Mouse (Mus musculus) CH12.LX (cell line): ENCODE measurements around the gene Wars2. TPM values are rescaled to one million over a fixed set of nuclear protein-coding genes. Genes with fewer than 3 reads are reported as not detected.

ENCODE experiments used
- DNase-seq: peaks from one replicate; pipeline ENCODE4 v3.0.0-alpha.2; 2013; ENCODE audit errors: extremely low read depth
- H3K27ac ChIP-seq: 2 replicates; pipeline ENCODE4 v1.5.1; 2012; ENCODE audit warnings: low read depth, mild to moderate bottlenecking, control low read depth, moderate library complexity; ENCODE audit not compliant: insufficient read depth
- H3K27me3 ChIP-seq: replicated peaks from 2 replicates; pipeline ENCODE3; 2012; ENCODE audit warnings: inconsistent platforms
- H3K36me3 ChIP-seq, 2 experiments: replicated peaks in 1 of 2; 2 replicates each; pipeline versions ENCODE3 to v1.6.1; 2012; ENCODE audit warnings: inconsistent platforms in 1 of 2, low read length in 1 of 2, mild to moderate bottlenecking in 1 of 2, mixed read lengths in 1 of 2, moderate library complexity in 1 of 2; ENCODE audit not compliant: control insufficient read depth in 1 of 2, insufficient read depth in 1 of 2
- H3K4me1 ChIP-seq, 2 experiments: 2 replicates each; pipeline ENCODE4 v1.6.1; 2012; ENCODE audit warnings: inconsistent platforms in 1 of 2, moderate library complexity in 1 of 2; ENCODE audit not compliant: insufficient read depth in 2 of 2, control insufficient read depth in 1 of 2
- H3K4me2 ChIP-seq: 2 replicates; pipeline ENCODE4 v1.6.1; 2012; ENCODE audit warnings: low read depth, mild to moderate bottlenecking, control low read depth; ENCODE audit not compliant: poor library complexity, insufficient read depth, severe bottlenecking
- H3K4me3 ChIP-seq, 3 experiments: fragments of 150-350 bp in 1 of 3; sonication (generic) in 1 of 3; replicated peaks in 1 of 3; 2 replicates each; pipeline versions ENCODE3 to v1.5.1; 2011 to 2012; ENCODE audit warnings: low read depth in 2 of 3, low read length in 2 of 3, mild to moderate bottlenecking in 2 of 3, moderate library complexity in 2 of 3, control low read depth in 1 of 3, improper control_type of control experiment in 1 of 3, inconsistent platforms in 1 of 3, mixed read lengths in 1 of 3; ENCODE audit not compliant: poor library complexity in 1 of 3
- H3K79me2 ChIP-seq: replicated peaks from 2 replicates; pipeline ENCODE4 v1.6.1; 2012; ENCODE audit warnings: mild to moderate bottlenecking, moderate library complexity; ENCODE audit not compliant: control insufficient read depth, poor library complexity, insufficient read depth, severe bottlenecking; ENCODE audit errors: extremely low read depth
- H3K9ac ChIP-seq: 2 replicates; pipeline ENCODE4 v1.6.1; 2012; ENCODE audit warnings: low read depth, mild to moderate bottlenecking, control low read depth, moderate library complexity; ENCODE audit not compliant: insufficient read depth
- H3K9me3 ChIP-seq: replicated peaks from 2 replicates; pipeline ENCODE3; 2012; ENCODE audit warnings: low read length, inconsistent platforms, mixed read lengths
- BHLHE40 ChIP-seq: IDR thresholded peaks from 2 replicates; pipeline ENCODE4 v1.6.1; 2011; ENCODE audit warnings: mild to moderate bottlenecking, low read depth, low read length, improper control_type of control experiment
- ELF1 ChIP-seq: IDR thresholded peaks from 2 replicates; pipeline ENCODE4 v1.6.1; 2014; ENCODE audit warnings: low read depth, mild to moderate bottlenecking, inconsistent platforms, low read length, improper control_type of control experiment
- EP300 ChIP-seq: IDR thresholded peaks from 2 replicates; pipeline ENCODE4 v1.6.1; 2011; ENCODE audit warnings: low read length, improper control_type of control experiment
- KAT2A ChIP-seq: IDR thresholded peaks from 2 replicates; pipeline ENCODE4 v1.6.1; 2012; ENCODE audit warnings: low read length, improper control_type of control experiment, inconsistent platforms; ENCODE audit not compliant: insufficient replicate concordance
- POLR2AphosphoS2 ChIP-seq: IDR thresholded peaks from 2 replicates; pipeline ENCODE4 v1.6.1; 2011; ENCODE audit warnings: low read depth, low read length, improper control_type of control experiment
- RAD21 ChIP-seq: IDR thresholded peaks from 2 replicates; pipeline ENCODE4 v1.6.1; 2011; ENCODE audit warnings: low read depth, mild to moderate bottlenecking, low read length, improper control_type of control experiment, moderate library complexity
- SMC3 ChIP-seq: IDR thresholded peaks from 2 replicates; pipeline ENCODE4 v1.6.1; 2011; ENCODE audit warnings: low read depth, low read length, improper control_type of control experiment
- TBP ChIP-seq: conservative IDR thresholded peaks from 2 replicates; pipeline ENCODE4 v1.6.1; 2011; ENCODE audit warnings: low read depth, low read length, improper control_type of control experiment
- TCF12 ChIP-seq: IDR thresholded peaks from 2 replicates; pipeline ENCODE4 v1.6.1; 2014; ENCODE audit warnings: low read depth, mild to moderate bottlenecking, inconsistent platforms, low read length, improper control_type of control experiment
- USF2 ChIP-seq: conservative IDR thresholded peaks from 2 replicates; pipeline ENCODE4 v1.6.1; 2011; ENCODE audit warnings: low read depth, low read length, improper control_type of control experiment
- dilution Hi-C: fragments of 300-500 bp; cut with MboI; formaldehyde crosslinking; loops from 2 replicates; pipeline ENCODE4 v1.14.3; 2020; ENCODE audit warnings: low sequenced_read_pairs; ENCODE audit not compliant: extremely low pct_unique_long_range_greater_than_20kb, extremely low pct_ligation_motif_present
- in situ Hi-C: fragments of 300-500 bp; cut with MboI; formaldehyde crosslinking; loops from 3 replicates; pipeline ENCODE4 v1.14.3; 2019; ENCODE audit warnings: low sequenced_read_pairs, low pct_ligation_motif_present, low pct_unique_long_range_greater_than_20kb, mixed read lengths
- polyA plus RNA-seq: library from polyadenylated mRNA; unstranded; fragments of >175 nt; gene quantifications from 2 replicates; pipeline ENCODE4 v1.2.1, GENCODE M21; 2012; ENCODE audit warnings: low read depth; ENCODE audit not compliant: insufficient read length
- total RNA-seq, 2 experiments: library from RNA; depleted of rRNA; stranded (reverse); fragments of 300-350 nt in 1 of 2; fragments of >200 nt in 1 of 2; gene quantifications; 2 replicates each; pipeline ENCODE4 v1.2.3; 2012 to 2014

Wars2 gene
- total and polyA plus RNA-seq, 3 experiments, result 7.1 to 10.2 (median 8.6) TPM

- TF ChIP-seq TBP, result 0 out of 2 replicates have a peak, but pooled peaks have one; percentile 17
- TF ChIP-seq, all 38 proteins: peak for 23
Measured at GRCm38 (mm10) chr3:99140940-99141854, at the start of gene Wars2 (continued).

- no peak for DNase-seq
- no peaks in the 10 kb centered on the region for H3K4me1 ChIP-seq
- H3K27ac ChIP-seq, result no peak overlapping the region
- TF ChIP-seq TCF12 (no peak), BHLHE40 (no peak), EP300 (no peak), RAD21 (no peak), POLR2AphosphoS2 (no peak), SMC3 (no peak), KAT2A (no peak), ELF1 (no peak), USF2 (no peak)
- H3K36me3 ChIP-seq, result no peaks in the 10 kb centered on the region
- no peak overlapping the region for H3K4me3 ChIP-seq
- dilution Hi-C loops (no loop called here), in situ Hi-C loops (no loop called here)
- H3K79me2 ChIP-seq, result no peaks in the 10 kb centered on the region
- no peaks in the 10 kb centered on the region for H3K9me3 ChIP-seq
- H3K27me3 ChIP-seq, result no peaks in the 10 kb centered on the region
- no peak overlapping the region for H3K4me2 ChIP-seq
- no peak overlapping the region for H3K9ac ChIP-seq
Measured at GRCm38 (mm10) chr3:99096816-99097215, 44.1 kb upstream of the Wars2 start.

- H3K27ac ChIP-seq, result no peak overlapping the region
- in situ Hi-C loops (no loop called here), dilution Hi-C loops (no loop called here)
- H3K27me3 ChIP-seq, result no peaks in the 10 kb centered on the region
- no peak for DNase-seq
- H3K79me2 ChIP-seq, result no peaks in the 10 kb centered on the region
- H3K9ac ChIP-seq, result no peak overlapping the region
- no peak for TF ChIP-seq RAD21
- no peaks in the 10 kb centered on the region for H3K36me3 ChIP-seq
- no peaks in the 10 kb centered on the region for H3K9me3 ChIP-seq
- H3K4me1 ChIP-seq, result peaks cover 0 to 3% of the 10 kb centered on the region in 2 experiments; a peak in 2 of 4 replicates
- no peak overlapping the region for H3K4me2 ChIP-seq
- H3K4me3 ChIP-seq, result no peak overlapping the region
Measured at GRCm38 (mm10) chr3:99110353-99111213, 30.3 kb upstream of the Wars2 start.
